22 mouse cellular contexts compared by ENCODE assay signal in genomic region chr11:41193981-41194380, GRCm38 (mm10).
"Had no signal": no experiment of that assay in that cellular context is flagged by ENCODE, and none has a peak within 500 bp of the region (broad histone marks: within the 10 kb centered on the region; RNA-seq: fewer than 3 reads in every experiment).

No protein-coding gene starts in this region.

- ATAC-seq: hindbrain, embryonic 16.5 days; hindbrain, postnatal 0 days; inflammation-experienced regulatory T-cells, adult 6 months; intestine, embryonic 15.5 days; intestine, embryonic 16.5 days; intestine, postnatal 0 days had no signal

- DNase-seq: heart, postnatal 10 days; heart, postnatal 14 days; heart, postnatal 36 days; heart, postnatal 4 days; kidney, adult 11 months; kidney, adult 18-20 months; kidney, adult 2 months; kidney, adult 8-10 months; kidney, adult 9 months; kidney, postnatal 10 days; kidney, postnatal 14 days; kidney, postnatal 25 days; kidney, postnatal 36 days; kidney, postnatal 4 days; layer of hippocampus, adult 9-11 months; layer of hippocampus, postnatal 36 days had no signal
